Mouse (Mus musculus) hindbrain, embryonic 10.5 days (tissue): ENCODE data around the gene Tbxa2r. TPM values are rescaled to one million over a fixed set of nuclear protein-coding genes. Genes with fewer than 3 reads are reported as not detected.

Source experiments
- DNase-seq: peaks from one replicate; pipeline ENCODE4 v3.0.0-alpha.2; 2017; ENCODE audit warnings: low spot score
- H3K27ac ChIP-seq: fragments of 300-500 bp; sonication (generic); 2 replicates; pipeline ENCODE4 v1.5.1; 2016; ENCODE audit warnings: mild to moderate bottlenecking, moderate library complexity
- H3K27me3 ChIP-seq: fragments of 300-500 bp; sonication (generic); 2 replicates; pipeline ENCODE4 v1.6.1; 2016; ENCODE audit warnings: mild to moderate bottlenecking; ENCODE audit not compliant: poor library complexity, insufficient read depth, severe bottlenecking
- H3K36me3 ChIP-seq: fragments of 300-500 bp; sonication (generic); 2 replicates; pipeline ENCODE4 v1.6.1; 2016; ENCODE audit warnings: mild to moderate bottlenecking, moderate library complexity
- H3K4me1 ChIP-seq: fragments of 300-500 bp; sonication (generic); replicated peaks from 2 replicates; pipeline ENCODE4 v1.6.1; 2016; ENCODE audit warnings: mild to moderate bottlenecking
- H3K4me3 ChIP-seq: fragments of 300-500 bp; sonication (generic); 2 replicates; pipeline ENCODE4 v1.5.1; 2016; ENCODE audit warnings: mild to moderate bottlenecking, moderate library complexity
- H3K9me3 ChIP-seq: fragments of 300-500 bp; sonication (generic); 2 replicates; pipeline ENCODE4 v1.6.1; 2016; ENCODE audit warnings: mild to moderate bottlenecking, moderate library complexity
- WGBS: fragments of 180-500 bp; shearing (Covaris S2); methylation state at CpG from one replicate; pipeline ENCODE4 v1.1.7; 2016; 5-methylcytosine and 5-hydroxymethylcytosine counted together
- polyA plus RNA-seq: library from polyadenylated mRNA; unstranded; fragments of >200 nt; fragmentation: Nextera tagmentation; extraction: Ambion mirVana; gene quantifications from 2 replicates; pipeline ENCODE4 v1.2.1, GENCODE M21; 2016

The Tbxa2r gene
- polyA plus RNA-seq, 1 experiment from 2014 or later = 3.3 TPM

- no peak for DNase-seq
- Histone ChIP-seq H3K4me1 (peaks cover 72% of the 10 kb centered on the region), H3K27ac (peak overlapping the region; percentile 53), H3K9me3 (no peaks in the 10 kb centered on the region), H3K4me3 (peak overlapping the region; percentile 23; the same call in 1 of the 2 replicates), H3K27me3 (no peaks in the 10 kb centered on the region), H3K36me3 (peaks cover 52% of the 10 kb centered on the region)
- 75% methylated on average over 14 of the region's 14 CpGs for WGBS
Measured at GRCm38 (mm10) chr10:81302781-81303218, 25.7 kb upstream of the Tbxa2r start.

GRCm38 (mm10) chr10:81303258-81303657 lies 25.3 kb upstream of the Tbxa2r start:
- WGBS = 79% methylated on average over 10 of the region's 10 CpGs
- Histone ChIP-seq H3K36me3 (peaks cover 53% of the 10 kb centered on the region), H3K4me1 (peaks cover 67% of the 10 kb centered on the region), H3K9me3 (no peaks in the 10 kb centered on the region), H3K4me3 (peak overlapping the region; percentile 23; the same call in 1 of the 2 replicates), H3K27ac (peak overlapping the region; percentile 36; the same call in 1 of the 2 replicates), H3K27me3 (no peaks in the 10 kb centered on the region)
- DNase-seq = no peak

- H3K9me3 ChIP-seq = no peaks in the 10 kb centered on the region
- DNase-seq = no peak
- H3K4me1 ChIP-seq = peaks cover 62% of the 10 kb centered on the region
- H3K27ac ChIP-seq = peak overlapping the region; percentile 36; the same call in 1 of the 2 replicates
- H3K27me3 ChIP-seq = no peaks in the 10 kb centered on the region
- peaks cover 53% of the 10 kb centered on the region for H3K36me3 ChIP-seq
- WGBS = 81% methylated on average over 7 of the region's 7 CpGs
- no peak overlapping the region for H3K4me3 ChIP-seq
Measured at GRCm38 (mm10) chr10:81303761-81304160, 24.8 kb upstream of the Tbxa2r start.

- 27% methylated on average over 9 of the region's 9 CpGs for WGBS
- Histone ChIP-seq H3K27me3 (no peaks in the 10 kb centered on the region), H3K4me3 (no peak overlapping the region), H3K4me1 (peaks cover 53% of the 10 kb centered on the region), H3K36me3 (peaks cover 63% of the 10 kb centered on the region), H3K27ac (peak overlapping the region; percentile 20; the same call in 1 of the 2 replicates), H3K9me3 (no peaks in the 10 kb centered on the region)
- peak; percentile 52 for DNase-seq
Measured at GRCm38 (mm10) chr10:81304597-81305238, 23.8 kb upstream of the Tbxa2r start.

- no peak overlapping the region for H3K27ac ChIP-seq
- no peaks in the 10 kb centered on the region for H3K9me3 ChIP-seq
- no peaks in the 10 kb centered on the region for H3K27me3 ChIP-seq
- WGBS = 95% methylated on average over 14 of the region's 14 CpGs
- H3K4me3 ChIP-seq = no peak overlapping the region
- no peak for DNase-seq
- peaks cover 44% of the 10 kb centered on the region for H3K4me1 ChIP-seq
- peaks cover 72% of the 10 kb centered on the region for H3K36me3 ChIP-seq
Measured at GRCm38 (mm10) chr10:81305663-81306062, 22.9 kb upstream of the Tbxa2r start.

- no peaks in the 10 kb centered on the region for H3K9me3 ChIP-seq
- no peak overlapping the region for H3K4me3 ChIP-seq
- H3K27ac ChIP-seq = no peak overlapping the region
- DNase-seq = no peak
- H3K4me1 ChIP-seq = peaks cover 38% of the 10 kb centered on the region
- peaks cover 78% of the 10 kb centered on the region for H3K36me3 ChIP-seq
- no peaks in the 10 kb centered on the region for H3K27me3 ChIP-seq
- 96% methylated on average over 12 of the region's 12 CpGs for WGBS
Measured at GRCm38 (mm10) chr10:81306173-81306668, 22.3 kb upstream of the Tbxa2r start.

- no peaks in the 10 kb centered on the region for H3K27me3 ChIP-seq
- H3K4me3 ChIP-seq = no peak overlapping the region
- H3K36me3 ChIP-seq = peaks cover 86% of the 10 kb centered on the region
- 95% methylated on average over 21 of the region's 21 CpGs for WGBS
- H3K9me3 ChIP-seq = no peaks in the 10 kb centered on the region
- no peak overlapping the region for H3K27ac ChIP-seq
- H3K4me1 ChIP-seq = peaks cover 30% of the 10 kb centered on the region
- no peak for DNase-seq
Measured at GRCm38 (mm10) chr10:81306837-81307682, 21.5 kb upstream of the Tbxa2r start.

- peaks cover 100% of the 10 kb centered on the region for H3K36me3 ChIP-seq
- H3K9me3 ChIP-seq = no peaks in the 10 kb centered on the region
- H3K4me3 ChIP-seq = no peak overlapping the region
- no peak overlapping the region for H3K27ac ChIP-seq
- 88% methylated on average over 5 of the region's 5 CpGs for WGBS
- no peaks in the 10 kb centered on the region for H3K27me3 ChIP-seq
- DNase-seq = no peak
- H3K4me1 ChIP-seq = peaks cover 7% of the 10 kb centered on the region
Measured at GRCm38 (mm10) chr10:81309571-81309970, 19.0 kb upstream of the Tbxa2r start.

- WGBS = 95% methylated on average over 13 of the region's 13 CpGs
Measured at GRCm38 (mm10) chr10:81313581-81313980, 14.9 kb upstream of the Tbxa2r start.

GRCm38 (mm10) chr10:81314201-81314600 lies 14.3 kb upstream of the Tbxa2r start:
- peaks cover 97% of the 10 kb centered on the region for H3K36me3 ChIP-seq
- WGBS = 79% methylated on average over 7 of the region's 7 CpGs
- no peak overlapping the region for H3K27ac ChIP-seq
- peaks cover 9% of the 10 kb centered on the region; the same call in 1 of the 2 replicates for H3K27me3 ChIP-seq
- H3K4me3 ChIP-seq = no peak overlapping the region
- no peak for DNase-seq
- no peaks in the 10 kb centered on the region for H3K9me3 ChIP-seq
- H3K4me1 ChIP-seq = peaks cover 31% of the 10 kb centered on the region

More at GRCm38 (mm10) chr10:81313581-81313980, 14.9 kb upstream of the Tbxa2r start:
- Histone ChIP-seq H3K27ac (no peak overlapping the region), H3K4me3 (peak overlapping the region; percentile 2; the same call in 1 of the 2 replicates), H3K9me3 (no peaks in the 10 kb centered on the region), H3K27me3 (peaks cover 9% of the 10 kb centered on the region; the same call in 1 of the 2 replicates), H3K36me3 (peaks cover 99% of the 10 kb centered on the region), H3K4me1 (peaks cover 25% of the 10 kb centered on the region)
- DNase-seq = no peak

GRCm38 (mm10) chr10:81315587-81315986 lies 12.9 kb upstream of the Tbxa2r start:
- Histone ChIP-seq H3K27ac (no peak overlapping the region), H3K4me3 (no peak overlapping the region), H3K9me3 (no peaks in the 10 kb centered on the region), H3K27me3 (peaks cover 9% of the 10 kb centered on the region; the same call in 1 of the 2 replicates), H3K4me1 (peaks cover 40% of the 10 kb centered on the region), H3K36me3 (peaks cover 83% of the 10 kb centered on the region)
- 92% methylated on average over 16 of the region's 16 CpGs for WGBS
- DNase-seq = no peak

GRCm38 (mm10) chr10:81316338-81317060 lies 12.0 kb upstream of the Tbxa2r start:
- 40% methylated on average over 16 of the region's 16 CpGs for WGBS
- no peak for DNase-seq
- H3K9me3 ChIP-seq = no peaks in the 10 kb centered on the region
- H3K27me3 ChIP-seq = peaks cover 9% of the 10 kb centered on the region; the same call in 1 of the 2 replicates
- H3K27ac ChIP-seq = peak overlapping the region; percentile 72
- H3K4me1 ChIP-seq = peaks cover 41% of the 10 kb centered on the region
- H3K4me3 ChIP-seq = peak overlapping the region; percentile 38
- H3K36me3 ChIP-seq = peaks cover 74% of the 10 kb centered on the region
